Comparison of ENCODE assay signal across 24 mouse cellular contexts in the genomic region with DNA sequence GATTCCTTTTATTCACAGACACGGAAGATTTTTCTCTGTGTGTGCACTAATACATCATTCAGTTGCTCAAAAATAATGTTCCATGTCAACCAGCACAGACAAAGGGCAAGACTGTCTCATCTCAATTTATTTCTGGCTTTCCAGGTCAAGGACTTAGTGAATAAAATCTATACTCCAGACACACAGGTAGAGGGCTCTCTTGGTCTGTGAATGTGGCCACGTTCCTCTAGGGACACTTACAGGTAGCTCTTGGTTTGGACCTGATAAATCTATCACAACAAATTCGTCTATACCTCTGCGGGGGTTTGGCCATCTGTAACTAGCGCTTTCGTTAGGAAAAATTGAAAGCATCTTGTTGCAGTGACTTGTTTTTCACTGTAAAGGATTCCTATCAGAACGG. TPM values are rescaled to one million over a fixed set of nuclear protein-coding genes. Genes with fewer than 3 reads are reported as not detected.
DNase-seq lines count a peak whose midpoint lies in the region; ATAC-seq and TF ChIP-seq lines count a peak whose summit lies in the region.
"Had no signal": no experiment of that assay in that cellular context is flagged by ENCODE, and none has a peak within 500 bp of the region (broad histone marks: within the 10 kb centered on the region; RNA-seq: fewer than 3 reads in every experiment).

No protein-coding gene starts in this region.

- no peak overlapping the region for H3K27ac ChIP-seq in cerebellum, adult 2 months (ENCODE audit: insufficient read depth, low read length)
- no peak overlapping the region for H3K27ac ChIP-seq in kidney, postnatal 0 days
- no peak overlapping the region for H3K27ac ChIP-seq in CH12.LX (ENCODE audit: insufficient read depth, low read depth)
- no peak overlapping the region for H3K27ac ChIP-seq in cortical plate, adult 2 months (ENCODE audit: insufficient read depth, low read length)
- H3K27ac ChIP-seq: embryonic facial prominence, embryonic 12.5 days; forebrain, embryonic 15.5 days; heart, embryonic 13.5 days; liver, embryonic 12.5 days; lung, embryonic 15.5 days; macrophage; neural tube, embryonic 15.5 days had no signal

- ATAC-seq in kidney, postnatal 0 days (replicated peaks; ENCODE audit: low FRiP score, low read depth), result no peak
- ATAC-seq: forebrain, embryonic 15.5 days; liver, embryonic 12.5 days had no signal

- no peak overlapping the region for H3K4me3 ChIP-seq in cerebellum, adult 2 months (replicated peaks; ENCODE audit: insufficient read depth, low read depth, low read length)
- no peak overlapping the region for H3K4me3 ChIP-seq in kidney, postnatal 0 days (replicated peaks; ENCODE audit: low read depth, low read length)
- no peak overlapping the region for H3K4me3 ChIP-seq in CH12.LX (replicated peaks in 1 of 3; ENCODE audit: low read depth in 2 of 3, low read length in 2 of 3, poor library complexity in 1 of 3)
- H3K4me3 ChIP-seq in cortical plate, adult 2 months (ENCODE audit: insufficient read depth, low read length), result no peak overlapping the region
- H3K4me3 ChIP-seq: embryonic facial prominence, embryonic 12.5 days; forebrain, embryonic 15.5 days; heart, embryonic 13.5 days; liver, embryonic 12.5 days; lung, embryonic 15.5 days; neural tube, embryonic 15.5 days had no signal

- TF ChIP-seq CTCF in cerebellum, adult 2 months (IDR thresholded peaks at IDR 0.05; ENCODE audit: borderline replicate concordance, insufficient read depth, low read depth, low read length), result peak; percentile 47; the same call in 1 of the 2 replicates
- peak; percentile 28; the same call in 1 of the 2 replicates for TF ChIP-seq CTCF in kidney, postnatal 0 days (IDR thresholded peaks at IDR 0.05; ENCODE audit: low read depth)
- peak in 1 of 2 experiments; percentile 57; a peak in 2 of 4 replicates for TF ChIP-seq CTCF in CH12.LX (conservative IDR thresholded peaks at IDR 0.05 in 1 of 2, IDR thresholded peaks at IDR 0.05 in 1 of 2; ENCODE audit: low read depth in 2 of 2, low read length in 2 of 2)
- TF ChIP-seq CTCF in cortical plate, adult 2 months (IDR thresholded peaks at IDR 0.05; ENCODE audit: extremely low read depth, insufficient read depth, low read length), result peak; percentile 47; the same call in 1 of the 2 replicates

- DNase-seq in cerebellum, adult 2 months, result peak; percentile 27 to 30
- no peak for DNase-seq in cerebellum, postnatal 36 days
- DNase-seq in kidney, postnatal 0 days (ENCODE audit: low spot score), result no peak
- DNase-seq in kidney, adult 8-10 months, result no peak
- no peak for DNase-seq in CH12.LX (ENCODE audit: extremely low read depth)
- DNase-seq in left cerebral cortex, postnatal 14 days (ENCODE audit: low spot score in 2 of 2), result no peak
- DNase-seq in adrenal gland, postnatal 36 days, result no peak
- DNase-seq: heart, postnatal 4 days; kidney, postnatal 10 days; layer of hippocampus, adult 9-11 months had no signal

- intact Hi-C loops in left cerebral cortex, postnatal 14 days (cut with DNase I), result loop anchor here (10.0 kb wide), 1 partner anchor 272 kb away; no protein-coding TSS in a partner anchor

- H3K9ac ChIP-seq in kidney, postnatal 0 days (ENCODE audit: low read depth, low read length), result no peak overlapping the region
- H3K9ac ChIP-seq in CH12.LX (ENCODE audit: insufficient read depth, low read depth), result no peak overlapping the region
- H3K9ac ChIP-seq: embryonic facial prominence, embryonic 12.5 days; forebrain, embryonic 15.5 days; heart, embryonic 13.5 days; liver, embryonic 12.5 days; lung, embryonic 15.5 days; neural tube, embryonic 15.5 days had no signal

- peak; percentile 64 for TF ChIP-seq RAD21 in CH12.LX (IDR thresholded peaks at IDR 0.05; ENCODE audit: low read depth, low read length)

- TF ChIP-seq POLR2A in cerebellum, adult 2 months (IDR thresholded peaks at IDR 0.05; ENCODE audit: borderline replicate concordance, insufficient read depth, low read length), result no peak
- TF ChIP-seq POLR2A in CH12.LX (IDR thresholded peaks at IDR 0.05; ENCODE audit: low read depth, low read length), result no peak
- no peak for TF ChIP-seq POLR2A in cortical plate, adult 2 months (IDR thresholded peaks at IDR 0.05; ENCODE audit: extremely low read depth, insufficient read depth, low read length)

- TF ChIP-seq EP300 in CH12.LX (IDR thresholded peaks at IDR 0.05; ENCODE audit: low read length), result no peak

- in situ Hi-C loops in CH12.LX (cut with MboI; ENCODE audit: low pct_ligation_motif_present, low pct_unique_long_range_greater_than_20kb, low sequenced_read_pairs), result loop anchor here (5.0 kb wide), 1 partner anchor 269 kb away; no protein-coding TSS in a partner anchor

- WGBS in cerebellum, adult 2 months, result 73% methylated on average over 7 of the region's 7 CpGs
- WGBS in kidney, postnatal 0 days, result 68% methylated on average over 7 of the region's 7 CpGs

- dilution Hi-C loops in CH12.LX (cut with MboI; ENCODE audit: extremely low pct_ligation_motif_present, extremely low pct_unique_long_range_greater_than_20kb, low sequenced_read_pairs), result no loop called here

- H3K79me2 ChIP-seq in CH12.LX (replicated peaks; ENCODE audit: control insufficient read depth, extremely low read depth, insufficient read depth, poor library complexity, severe bottlenecking), result no peaks in the 10 kb centered on the region

- H3K27me3 ChIP-seq in cerebellum, adult 2 months (ENCODE audit: control insufficient read depth, insufficient read depth, low read length), result no peaks in the 10 kb centered on the region; the same call in 1 of the 2 replicates
- no peaks in the 10 kb centered on the region for H3K27me3 ChIP-seq in kidney, postnatal 0 days (ENCODE audit: insufficient read depth, low read length)
- no peaks in the 10 kb centered on the region for H3K27me3 ChIP-seq in CH12.LX (replicated peaks)
- H3K27me3 ChIP-seq: forebrain, embryonic 15.5 days; liver, embryonic 12.5 days; lung, embryonic 15.5 days; neural tube, embryonic 15.5 days had no signal

- H3K4me1 ChIP-seq in cerebellum, adult 2 months (ENCODE audit: control insufficient read depth, insufficient read depth, low read length), result no peaks in the 10 kb centered on the region
- H3K4me1 ChIP-seq in kidney, postnatal 0 days (replicated peaks; ENCODE audit: insufficient read depth, low read length), result no peaks in the 10 kb centered on the region
- no peaks in the 10 kb centered on the region for H3K4me1 ChIP-seq in CH12.LX (ENCODE audit: control insufficient read depth in 1 of 2, insufficient read depth in 2 of 2)
- H3K4me1 ChIP-seq in cortical plate, adult 2 months (ENCODE audit: control insufficient read depth, insufficient read depth, low read length), result no peaks in the 10 kb centered on the region

- no peaks in the 10 kb centered on the region for H3K36me3 ChIP-seq in kidney, postnatal 0 days (ENCODE audit: insufficient read depth, low read length)
- H3K36me3 ChIP-seq in CH12.LX (replicated peaks in 1 of 2; ENCODE audit: control insufficient read depth in 1 of 2, insufficient read depth in 1 of 2, low read length in 1 of 2), result no peaks in the 10 kb centered on the region
- H3K36me3 ChIP-seq: embryonic facial prominence, embryonic 12.5 days; forebrain, embryonic 15.5 days; G1E; heart, embryonic 13.5 days; liver, embryonic 12.5 days; lung, embryonic 15.5 days; neural tube, embryonic 15.5 days had no signal

- H3K9me3 ChIP-seq in kidney, postnatal 0 days (replicated peaks; ENCODE audit: low read length), result no peaks in the 10 kb centered on the region
- no peaks in the 10 kb centered on the region for H3K9me3 ChIP-seq in CH12.LX (replicated peaks; ENCODE audit: low read length)
- H3K9me3 ChIP-seq: embryonic facial prominence, embryonic 12.5 days; forebrain, embryonic 15.5 days; G1E; heart, embryonic 13.5 days; liver, embryonic 12.5 days; lung, embryonic 15.5 days; neural tube, embryonic 15.5 days had no signal

- no peak overlapping the region for H3K4me2 ChIP-seq in kidney, postnatal 0 days (ENCODE audit: low read length)
- no peak overlapping the region for H3K4me2 ChIP-seq in CH12.LX (ENCODE audit: insufficient read depth, low read depth, poor library complexity, severe bottlenecking)
- H3K4me2 ChIP-seq: embryonic facial prominence, embryonic 12.5 days; forebrain, embryonic 15.5 days; heart, embryonic 13.5 days; liver, embryonic 12.5 days; lung, embryonic 15.5 days; midbrain, embryonic 11.5 days; neural tube, embryonic 15.5 days had no signal

TF ChIP-seq in CH12.LX, 34 proteins besides CTCF, POLR2A, EP300 and RAD21:
- no peak for TF ChIP-seq MAZ (IDR thresholded peaks at IDR 0.05; ENCODE audit: low read depth, low read length)
- TF ChIP-seq SMC3 (IDR thresholded peaks at IDR 0.05; ENCODE audit: low read depth, low read length), result peak; percentile 58
- TF ChIP-seq NELFE (IDR thresholded peaks at IDR 0.05; ENCODE audit: low read depth, low read length), result no peak
TF ChIP-seq in CH12.LX: peak in this region for 1.

RNA-seq across cellular contexts. Expression of a gene that starts 29.4 kb away (rescaled TPM):
- polyA plus RNA-seq in cerebellum, adult 2 months (2012; rRNA removed), result 0.08 TPM in 1 of 2 replicates, not detected in the other
- polyA plus RNA-seq in kidney, postnatal 0 days (2015; fragmentation: Nextera tagmentation; extraction: Ambion mirVana), result 0.08 and 0.11 TPM in 2 replicates
- total RNA-seq in CH12.LX (2012; rRNA removed) (0.04 TPM in 2 replicates), CH12.LX (2014; rRNA removed) (0.08 and 0.15 TPM in 2 replicates)
- polyA plus RNA-seq in CH12.LX (2012; ENCODE audit: insufficient read length, low read depth), result 0.18 and 0.21 TPM in 2 replicates
- polyA plus RNA-seq in cortical plate, adult 2 months (2012; rRNA removed), result 0.04 and 0.13 TPM in 2 replicates
- under 1 TPM in 1 of 2 experiments, not detected in 1; 0.19 TPM for total RNA-seq in left cerebral cortex, postnatal 14 days (2021)
- total RNA-seq in adrenal gland, postnatal 36 days (2021), result not detected
- total RNA-seq: adrenal gland, adult 18-20 months; granulocyte monocyte progenitor cell, adult 5-6 weeks; heart, postnatal 4 days had no signal
- polyA plus RNA-seq: C2C12; G1E; heart, embryonic 13.5 days; liver, embryonic 12.5 days; macrophage; small intestine, adult 2 months had no signal

RNA-seq across cellular contexts. Expression of a gene that starts 29.6 kb away (rescaled TPM):
- polyA plus RNA-seq in cerebellum, adult 2 months (2012; rRNA removed), result 31.0 and 31.9 TPM in 2 replicates
- 29.0 and 32.2 TPM in 2 replicates for polyA plus RNA-seq in kidney, postnatal 0 days (2015; fragmentation: Nextera tagmentation; extraction: Ambion mirVana)
- total RNA-seq in CH12.LX (2012; rRNA removed), result 14.3 and 14.5 TPM in 2 replicates
- 14.3 and 14.5 TPM in 2 replicates for total RNA-seq in CH12.LX (2014; rRNA removed)
- polyA plus RNA-seq in CH12.LX (2012; ENCODE audit: insufficient read length, low read depth), result 27.8 and 36.6 TPM in 2 replicates
- polyA plus RNA-seq in cortical plate, adult 2 months (2012; rRNA removed), result 30.7 and 33.8 TPM in 2 replicates
- total RNA-seq in left cerebral cortex, postnatal 14 days (2021), result 10 to 100 TPM; 44.2 to 46.5 TPM
- total RNA-seq in adrenal gland, postnatal 36 days (2021), result 10 to 100 TPM; 33.4 to 34.6 TPM

Comparison
In these comparisons a context has a peak if more than half of its experiments do, and no peak if none do; other contexts are left out.
1. DNase-seq: peak in cerebellum, adult 2 months (2 of 2); none in cerebellum, postnatal 36 days (0 of 2), kidney, postnatal 0 days (single experiment), kidney, adult 8-10 months (0 of 2), CH12.LX (single experiment), left cerebral cortex, postnatal 14 days (0 of 2) and adrenal gland, postnatal 36 days (0 of 2).